Mouse (Mus musculus) heart, adult 11 months (tissue): ENCODE results near the gene Mrps18b.

Experiments used
- DNase-seq: peaks from one replicate; pipeline ENCODE4 v3.0.0; 2022

Mrps18b gene

DNA sequence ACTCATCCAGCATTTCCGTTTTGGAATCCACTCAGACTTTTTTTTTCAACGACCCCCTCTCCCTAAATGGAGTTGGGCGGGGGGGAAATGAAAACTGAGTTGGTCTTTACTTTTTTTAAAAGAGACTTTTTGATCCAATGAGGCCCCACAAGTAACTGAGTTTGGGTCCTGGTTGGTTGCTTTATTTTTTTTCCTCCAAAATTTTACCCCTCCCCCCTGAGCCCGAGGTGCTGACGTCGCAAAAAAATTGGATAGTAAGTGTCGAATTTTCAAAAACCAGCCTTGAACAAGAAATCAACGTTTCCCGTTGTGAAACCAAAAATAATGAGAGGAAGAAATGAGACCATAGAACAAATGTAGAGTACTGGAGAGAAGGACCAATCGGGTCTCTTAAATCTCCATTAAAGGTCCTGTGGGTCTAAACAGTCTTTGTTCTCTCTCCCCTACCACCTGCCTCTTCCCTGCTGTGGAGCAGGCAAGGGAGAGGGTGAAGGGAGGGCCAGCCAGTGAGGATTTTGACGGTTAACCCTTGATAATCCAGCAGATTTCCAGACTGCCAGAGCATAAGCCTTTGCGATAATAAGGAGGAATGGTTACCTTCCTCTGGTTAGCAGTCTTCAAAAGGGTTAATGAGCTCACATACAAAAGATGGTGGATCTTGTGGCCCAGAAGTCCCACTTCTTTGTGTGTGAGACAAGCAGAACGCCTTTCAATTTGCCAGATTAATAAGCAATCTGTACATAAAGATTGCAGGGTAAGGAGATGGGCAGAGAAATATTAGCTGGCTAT lies 1.5 kb upstream of the Mrps18b start:
- DNase-seq, result peak; percentile 95

DNA sequence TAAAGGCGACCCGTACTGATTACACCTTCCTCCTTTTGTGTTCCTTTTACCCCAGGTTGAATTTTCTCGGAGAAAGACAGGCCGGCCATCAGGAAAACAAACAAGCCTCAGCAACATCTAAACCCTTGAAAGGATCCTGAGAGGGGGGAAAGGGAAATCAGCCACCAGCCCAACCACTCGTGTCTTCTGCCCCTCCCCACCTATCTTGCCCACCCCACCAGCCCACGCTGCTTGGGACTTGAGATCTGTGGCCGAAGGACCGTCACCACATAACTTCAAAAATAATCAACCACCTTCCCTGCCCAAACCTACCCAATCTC lies 914 bp upstream of the Mrps18b start:
- no peak for DNase-seq

DNA sequence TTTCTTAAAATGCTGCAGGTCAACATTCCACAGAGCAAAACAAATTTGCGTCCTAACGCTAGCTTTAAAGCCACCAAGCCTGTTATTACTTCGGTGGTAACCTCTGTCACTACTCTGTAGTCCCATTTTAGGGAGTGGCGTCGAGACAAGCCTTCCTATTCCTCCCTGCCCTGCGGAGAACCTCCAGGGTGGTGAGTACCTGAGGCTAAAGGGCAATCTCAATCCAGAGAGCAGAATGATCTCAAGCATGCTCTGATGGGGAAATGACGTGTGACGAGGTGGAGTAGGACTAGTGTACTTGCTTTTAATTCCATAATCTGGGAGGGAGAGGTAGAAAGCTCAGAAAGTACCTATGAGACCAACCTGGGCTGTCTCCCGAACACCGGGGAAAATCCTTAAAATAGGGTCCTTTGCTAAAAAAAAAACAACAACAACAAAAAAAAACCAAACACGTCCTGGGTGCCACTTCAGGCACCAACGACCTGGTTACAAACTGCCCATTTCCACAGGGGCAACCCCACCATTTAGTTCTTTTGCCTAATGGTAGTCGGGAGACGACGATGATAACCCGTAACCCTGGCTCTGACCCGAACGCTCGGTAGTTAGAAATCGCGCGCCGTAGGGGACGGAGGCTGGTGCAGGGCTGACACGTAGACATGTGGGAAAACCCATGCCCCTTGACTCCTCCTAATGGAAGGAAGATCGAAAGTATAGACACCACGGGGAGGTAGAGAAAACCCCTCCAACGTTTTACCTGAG lies 472 bp downstream of the Mrps18b start:
- DNase-seq, result no peak

DNA sequence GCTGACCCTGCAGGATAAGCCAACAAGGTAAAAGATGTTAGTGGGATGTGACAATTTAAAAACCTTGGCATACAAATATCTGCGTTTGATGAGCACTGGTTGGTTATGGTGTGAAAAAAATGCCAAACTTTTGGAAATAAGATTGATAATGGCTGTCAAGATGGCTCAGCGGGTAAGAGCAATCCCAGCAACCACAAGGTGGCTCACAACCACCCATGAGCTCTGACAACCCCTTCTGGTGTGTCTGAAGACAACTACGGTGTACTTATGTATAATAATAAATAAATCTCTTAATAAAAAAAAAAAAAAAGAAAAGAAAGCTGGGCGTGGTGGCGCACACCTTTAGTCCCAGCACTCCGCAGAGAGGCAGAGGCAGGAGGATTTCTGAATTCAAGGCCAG lies 1.2 kb downstream of the Mrps18b start:
- DNase-seq, result no peak

DNA sequence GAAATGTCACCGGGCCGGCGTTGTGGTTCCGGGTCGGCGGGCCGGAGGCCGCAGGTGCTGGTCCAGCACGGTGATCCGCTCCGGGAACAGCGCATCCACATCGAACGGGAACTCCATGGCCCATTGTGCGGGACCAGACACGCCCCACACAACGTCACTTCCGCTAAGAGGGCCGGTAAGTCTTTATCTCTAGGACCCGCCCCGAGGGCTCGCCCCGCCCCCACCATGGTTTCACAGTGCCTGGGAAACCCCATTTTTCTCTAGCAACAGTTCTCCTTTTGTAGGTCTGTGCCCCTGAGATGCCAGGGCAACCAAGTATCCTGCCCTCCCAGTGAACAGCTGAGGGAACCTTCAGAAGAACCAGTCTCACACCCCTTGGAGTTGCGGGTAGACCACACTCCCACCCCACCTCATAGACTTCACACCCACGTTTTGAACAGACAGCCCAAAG lies 6.2 kb downstream of the Mrps18b start, which contains the start of gene Atat1:
Gene Atat1, minus strand, starts transcription at position 157 of the 451 bp plus-strand sequence.
- DNase-seq, result peak; percentile 99

DNA sequence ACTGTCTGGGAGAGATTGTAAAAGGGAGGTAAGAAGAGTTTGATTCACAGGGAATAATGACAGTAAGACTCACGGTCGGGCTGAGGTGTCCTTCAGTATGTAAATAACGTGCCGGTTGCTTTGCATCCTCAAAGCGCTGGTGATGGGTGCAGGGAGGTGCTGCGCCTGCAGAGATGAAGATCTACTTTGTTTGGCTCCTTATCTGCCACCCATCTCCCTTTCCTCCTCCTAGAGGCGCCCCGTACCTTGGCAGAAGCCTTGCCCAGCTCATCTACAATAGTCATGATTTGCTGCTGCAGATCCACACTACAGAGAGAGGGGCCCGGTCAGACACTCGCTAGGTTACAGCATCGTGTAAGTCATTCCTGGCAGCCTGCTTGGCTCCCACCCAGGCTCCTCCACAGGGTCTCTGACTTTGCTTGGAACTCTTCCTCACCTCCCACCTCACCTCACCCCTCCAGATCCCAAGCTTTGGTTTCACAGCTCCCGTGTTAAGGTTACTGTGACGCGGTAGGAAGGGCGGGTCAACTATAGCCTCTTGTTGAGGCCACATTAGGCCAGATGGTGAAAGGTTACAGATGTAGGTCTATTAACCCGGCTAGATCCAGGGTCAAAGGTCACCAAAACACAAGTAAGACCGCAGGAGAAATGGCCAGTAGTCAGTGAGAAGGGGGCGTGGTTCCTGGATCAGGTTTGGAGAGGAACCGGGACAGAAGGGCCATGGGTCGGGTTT lies 6.8 kb downstream of the Mrps18b start:
- DNase-seq, result no peak

DNA sequence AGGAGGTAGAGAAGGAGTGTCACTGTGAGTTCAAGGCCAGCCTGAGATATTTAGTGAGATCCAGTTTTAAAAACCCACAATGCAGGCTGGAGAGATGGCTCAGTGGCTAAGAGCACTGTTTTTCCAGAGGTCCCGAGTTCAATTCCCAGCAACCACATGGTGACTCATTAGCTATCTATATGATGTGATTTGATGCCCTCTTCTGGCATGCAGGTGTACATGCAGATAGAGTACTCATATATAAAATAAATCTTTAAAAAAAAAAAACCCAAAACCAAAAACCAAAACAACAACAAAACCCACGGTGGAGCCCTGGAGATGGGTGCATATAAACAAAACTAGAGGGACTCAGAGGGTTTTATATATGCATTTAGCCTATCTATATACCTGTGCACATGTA lies 8.6 kb downstream of the Mrps18b start:
- no peak for DNase-seq

DNA sequence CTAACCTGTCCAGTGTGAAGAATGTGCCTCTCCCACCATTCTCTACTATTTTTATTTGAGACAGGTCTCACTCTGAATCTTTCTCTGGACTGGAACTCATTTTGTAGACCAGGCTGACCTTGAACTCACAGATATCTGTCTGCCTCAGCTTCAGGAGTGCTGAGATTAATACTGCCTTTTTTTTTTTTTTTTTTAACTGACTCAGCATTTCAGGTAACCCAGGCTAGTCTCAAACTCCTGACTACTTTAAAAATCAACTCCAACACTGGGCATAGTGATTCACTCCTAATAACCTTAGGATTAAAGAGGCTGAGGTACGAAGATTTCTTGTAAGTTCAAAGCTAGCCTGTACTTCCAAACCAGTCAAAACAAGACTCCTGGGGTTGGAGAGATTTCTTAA lies 10.6 kb downstream of the Mrps18b start:
- no peak for DNase-seq

DNA sequence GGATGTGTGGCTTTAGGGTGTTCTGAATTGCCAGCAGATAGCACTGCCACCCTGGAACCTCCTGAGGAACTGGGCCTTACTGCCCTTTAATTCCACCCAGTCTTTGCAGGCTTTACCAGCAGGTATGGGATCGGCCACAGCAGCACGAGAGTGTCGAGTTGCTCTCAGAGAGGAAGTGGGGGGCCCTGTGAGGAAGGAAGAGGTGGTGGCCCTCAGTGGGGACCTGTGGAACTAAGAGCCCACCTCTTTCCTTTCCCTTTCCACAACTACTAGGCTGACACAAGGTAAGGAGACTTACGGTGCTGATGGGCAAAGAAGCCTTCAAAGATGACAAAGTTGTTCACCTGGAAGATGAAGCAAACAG lies 12.2 kb downstream of the Mrps18b start:
- no peak for DNase-seq

DNA sequence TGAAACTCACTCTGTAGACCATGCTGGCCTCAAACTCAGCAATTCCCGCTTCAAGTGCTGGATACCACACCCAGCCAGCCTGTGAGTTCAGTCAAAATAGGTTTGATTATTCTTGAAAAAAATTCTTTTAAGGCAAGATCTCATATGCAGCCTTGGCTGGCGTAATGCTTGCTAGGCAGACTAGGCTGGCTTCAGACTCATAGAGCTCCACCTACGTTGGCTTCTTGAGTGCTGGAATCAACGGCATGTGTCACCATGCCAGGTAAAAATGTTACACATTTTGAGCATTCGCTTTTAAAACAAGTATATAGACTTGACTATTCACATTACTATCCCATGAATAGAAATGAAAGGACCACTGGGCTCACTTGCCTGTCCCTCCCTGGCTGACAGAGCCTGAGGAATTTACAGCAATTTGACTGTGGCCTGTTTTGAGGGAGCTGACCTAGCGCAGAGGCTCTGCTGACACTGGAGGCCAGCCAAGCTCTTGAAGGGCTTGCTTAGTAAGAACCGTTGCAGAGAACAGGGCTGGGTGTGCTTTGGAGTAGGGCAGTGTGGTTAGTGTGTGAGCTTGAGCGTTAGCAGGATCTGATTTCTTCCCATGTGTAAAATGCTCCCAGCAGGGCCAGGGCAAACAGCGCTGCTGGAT lies 12.7 kb downstream of the Mrps18b start:
- peak; percentile 94 for DNase-seq

DNA sequence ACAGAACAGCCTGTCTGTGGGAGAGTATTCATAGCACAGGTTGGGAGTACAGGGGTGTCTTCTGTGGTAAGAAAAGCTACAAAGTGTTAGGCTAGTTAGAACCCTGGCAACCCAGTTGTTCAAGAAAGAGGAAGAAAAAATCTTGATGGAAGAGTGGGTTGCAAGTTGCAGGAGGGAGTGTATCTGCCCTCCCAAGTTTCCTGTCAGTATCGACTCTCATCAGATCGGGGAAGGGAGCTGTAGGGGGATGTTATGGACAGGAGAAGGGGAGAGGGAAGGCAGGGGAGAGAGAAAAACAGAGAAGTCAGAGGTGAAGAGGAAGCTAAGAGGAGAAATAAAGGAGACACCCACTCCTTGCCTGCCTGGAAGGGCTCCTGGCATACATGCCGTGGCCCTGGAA lies 15.6 kb downstream of the Mrps18b start:
- DNase-seq, result no peak

DNA sequence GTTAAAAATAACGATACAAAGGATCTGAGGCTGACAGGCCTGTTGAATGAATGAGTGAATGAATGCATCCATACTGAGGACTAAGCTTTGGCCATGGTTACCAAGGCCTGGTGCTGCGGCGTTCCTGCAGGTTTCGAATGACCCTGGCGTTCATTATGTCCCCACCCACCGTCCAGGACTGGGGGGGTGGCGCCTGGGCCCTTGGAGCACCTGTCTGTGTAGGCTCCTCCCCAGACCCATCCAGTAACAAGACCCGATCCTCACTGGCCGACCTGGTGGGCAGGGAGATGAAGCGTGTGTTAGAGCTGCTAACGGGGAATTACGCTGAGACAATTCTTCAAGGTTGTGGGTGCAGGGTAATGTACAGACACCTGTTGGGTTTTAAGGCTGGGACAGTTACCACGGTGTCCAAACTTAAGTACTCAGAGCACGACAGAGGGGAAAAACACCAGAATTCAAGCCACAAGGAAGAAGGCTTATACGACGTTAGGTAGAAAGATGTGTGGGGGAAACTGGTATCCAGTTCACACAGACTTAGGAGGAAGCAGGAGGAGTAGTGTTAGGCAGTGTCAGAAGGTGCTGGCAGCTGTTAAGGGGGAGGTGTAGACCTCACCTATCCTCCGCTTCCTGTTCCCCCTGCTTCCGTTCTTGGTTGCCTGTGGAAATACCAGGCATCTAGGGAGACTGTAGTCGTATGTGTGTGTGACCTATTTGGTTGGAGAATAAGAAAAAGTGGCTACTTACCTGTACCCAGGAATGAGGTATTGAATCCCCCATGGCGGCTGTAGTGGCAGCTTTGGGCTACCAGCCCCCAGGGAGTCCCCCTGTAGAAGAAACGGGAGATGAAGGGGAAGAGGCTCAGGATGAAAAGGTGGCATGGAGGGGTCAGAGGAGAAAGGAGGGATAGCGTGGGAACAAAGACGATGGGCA lies 18.3 kb downstream of the Mrps18b start:
- peak; percentile 94 for DNase-seq

DNA sequence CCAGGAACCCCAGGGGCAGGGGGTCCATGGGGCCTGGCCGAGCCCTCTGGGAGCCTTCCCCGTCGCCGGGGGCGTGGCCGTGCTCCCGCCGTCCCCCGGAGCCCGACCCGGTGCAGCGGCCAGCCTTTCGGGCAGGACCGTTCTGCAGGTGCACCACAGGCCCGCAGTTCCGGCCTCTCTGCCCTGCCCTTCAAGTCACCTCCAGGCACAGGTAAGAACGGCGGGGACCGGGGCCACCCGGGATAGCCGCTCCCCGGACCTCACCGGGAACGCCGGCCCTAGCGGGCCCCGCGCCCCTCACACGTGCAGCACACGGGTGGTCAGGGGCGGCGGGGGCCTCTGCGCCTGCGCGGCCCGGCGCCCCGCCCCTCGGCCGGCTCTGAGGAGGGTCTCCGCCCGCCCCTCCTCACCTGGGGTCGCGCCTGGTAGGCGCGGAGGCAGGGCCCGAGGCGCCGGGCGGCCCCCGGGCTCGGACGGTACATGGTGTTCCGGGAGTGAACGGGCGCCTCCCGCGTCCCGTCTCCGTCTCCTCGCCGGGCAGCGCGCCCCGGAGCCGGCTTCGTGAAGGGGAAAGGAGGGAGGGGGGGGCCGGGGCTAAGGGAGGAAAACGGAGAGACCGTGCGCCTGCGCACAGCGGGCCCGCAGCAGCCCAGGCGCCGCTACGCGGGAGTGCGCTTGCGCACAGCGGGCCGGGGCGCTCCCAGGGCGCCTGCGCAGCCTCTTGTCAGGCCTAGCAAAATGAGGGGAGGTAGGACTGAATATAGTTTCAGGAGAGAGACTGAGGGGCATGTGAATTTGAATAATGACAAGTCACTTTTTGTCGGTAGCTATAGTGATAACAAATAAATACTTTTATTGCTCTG lies 19.2 kb downstream of the Mrps18b start, which contains the start of gene 2310061I04Rik:
Gene 2310061I04Rik, minus strand, starts transcription at position 651 of the 863 bp plus-strand sequence.
- peak; percentile 100 for DNase-seq

DNA sequence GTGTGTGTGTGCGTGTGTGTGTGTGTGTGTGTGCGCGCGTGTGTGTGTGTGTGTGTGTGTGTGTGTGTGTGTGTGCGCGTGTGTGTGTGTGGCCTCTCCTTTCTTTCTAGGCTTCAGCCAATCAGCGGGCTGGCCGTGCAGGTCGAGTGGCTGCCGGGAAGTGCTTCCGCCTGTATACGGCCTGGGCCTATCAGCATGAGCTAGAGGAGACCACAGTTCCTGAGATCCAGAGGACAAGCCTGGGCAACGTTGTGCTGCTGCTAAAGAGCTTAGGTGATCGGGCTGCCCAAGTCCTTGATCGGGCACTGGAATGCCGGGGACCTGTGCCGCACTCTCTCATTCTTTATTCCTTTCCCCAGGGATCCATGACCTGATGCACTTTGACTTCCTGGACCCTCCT lies 28.5 kb downstream of the Mrps18b start:
- DNase-seq, result no peak

DNA sequence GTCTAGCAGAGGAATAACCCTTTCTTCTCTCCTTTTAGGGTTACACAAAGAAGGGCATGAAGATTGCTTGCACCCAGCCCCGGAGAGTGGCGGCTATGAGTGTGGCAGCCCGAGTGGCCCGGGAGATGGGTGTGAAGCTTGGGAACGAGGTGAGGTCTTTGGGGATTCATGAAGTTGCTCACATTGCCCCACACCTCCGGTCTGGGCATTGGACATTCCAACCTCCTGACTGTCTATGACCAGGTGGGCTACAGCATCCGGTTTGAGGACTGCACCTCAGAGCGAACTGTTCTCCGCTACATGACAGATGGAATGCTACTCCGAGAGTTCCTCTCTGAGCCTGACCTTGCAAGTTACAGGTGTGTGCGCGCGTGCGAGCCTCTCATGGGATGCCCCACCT lies 32.4 kb downstream of the Mrps18b start:
- peak; percentile 90 for DNase-seq

DNA sequence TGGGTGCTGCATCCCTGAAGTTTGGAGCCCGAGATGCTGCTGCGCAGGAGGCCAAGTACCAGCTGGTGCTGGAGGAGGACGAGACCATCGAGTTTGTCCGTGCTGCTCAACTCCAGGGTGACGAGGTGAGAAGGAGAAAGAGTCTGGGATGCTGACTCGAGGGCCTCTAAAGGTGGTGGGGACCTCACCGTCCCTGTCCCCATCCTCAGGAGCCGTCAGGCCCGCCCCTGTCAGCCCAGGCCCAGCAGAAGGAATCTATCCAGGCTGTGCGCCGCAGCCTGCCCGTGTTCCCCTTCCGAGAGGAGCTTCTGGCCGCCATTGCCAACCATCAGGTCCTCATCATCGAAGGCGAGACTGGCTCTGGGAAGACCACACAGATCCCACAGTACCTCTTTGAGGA lies 33.3 kb downstream of the Mrps18b start:
- peak; percentile 91 for DNase-seq

DNA sequence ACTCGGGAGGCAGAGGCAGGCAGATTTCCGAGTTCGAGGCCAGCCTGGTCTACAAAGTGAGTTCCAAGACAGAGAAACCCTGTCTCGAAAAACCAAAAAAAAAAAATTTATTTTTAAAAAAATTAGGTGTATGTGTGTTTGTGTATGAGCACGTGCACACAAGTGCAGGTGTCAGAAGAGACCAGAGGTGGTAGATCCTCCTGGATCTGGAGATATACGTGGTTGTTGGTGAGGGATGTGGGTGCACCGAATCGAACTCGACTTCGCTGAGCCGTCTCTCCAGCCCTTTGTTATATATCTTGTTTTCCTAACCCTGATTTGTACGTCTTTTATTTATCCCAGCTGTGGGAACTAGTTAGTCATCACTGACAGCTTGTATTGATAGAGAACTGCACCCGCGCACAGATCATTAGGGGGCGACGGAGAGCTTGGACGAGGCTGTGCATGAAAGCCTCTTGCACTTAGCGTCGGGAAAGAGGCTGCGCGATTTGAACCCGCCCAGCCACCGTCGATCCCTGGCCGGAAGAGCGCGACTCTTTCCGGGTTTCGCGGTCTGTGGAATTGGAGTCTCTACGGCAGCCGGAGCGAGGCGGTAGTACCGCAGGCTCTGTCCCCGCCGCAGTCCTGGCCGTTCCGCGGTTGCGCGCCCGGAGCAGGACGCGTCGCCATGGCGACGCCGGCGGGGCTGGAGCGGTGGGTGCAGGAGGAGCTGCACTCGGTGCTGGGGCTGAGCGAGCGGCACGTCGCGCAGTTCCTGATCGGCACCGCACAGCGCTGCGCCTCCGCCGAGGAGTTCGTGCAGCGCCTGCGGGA lies 36.7 kb downstream of the Mrps18b start, which contains the start of gene Dhx16:
Gene Dhx16, plus strand, starts transcription at position 575 of the 813 bp plus-strand sequence.
- peak; percentile 99 for DNase-seq

DNA sequence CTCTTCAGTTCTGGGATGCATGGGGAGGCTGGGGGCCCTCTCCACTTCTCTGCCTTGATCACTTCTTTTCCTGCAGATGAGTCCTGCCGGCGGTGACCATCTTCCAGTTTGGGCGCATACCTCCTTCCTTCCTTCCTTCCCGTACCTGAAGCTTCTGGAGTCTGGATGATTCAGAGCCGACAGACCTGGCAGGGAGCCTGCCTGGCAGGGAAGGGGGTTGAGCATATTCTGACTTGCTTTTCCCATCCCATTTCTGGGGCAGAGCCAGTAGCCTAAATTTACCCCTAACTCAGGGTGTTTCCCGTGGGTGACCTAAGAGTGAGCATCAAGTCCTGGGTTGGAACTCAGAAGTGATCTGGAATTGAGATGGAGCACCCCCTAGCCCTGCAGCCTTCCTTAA lies 41.5 kb downstream of the Mrps18b start:
- DNase-seq, result peak; percentile 92

DNA sequence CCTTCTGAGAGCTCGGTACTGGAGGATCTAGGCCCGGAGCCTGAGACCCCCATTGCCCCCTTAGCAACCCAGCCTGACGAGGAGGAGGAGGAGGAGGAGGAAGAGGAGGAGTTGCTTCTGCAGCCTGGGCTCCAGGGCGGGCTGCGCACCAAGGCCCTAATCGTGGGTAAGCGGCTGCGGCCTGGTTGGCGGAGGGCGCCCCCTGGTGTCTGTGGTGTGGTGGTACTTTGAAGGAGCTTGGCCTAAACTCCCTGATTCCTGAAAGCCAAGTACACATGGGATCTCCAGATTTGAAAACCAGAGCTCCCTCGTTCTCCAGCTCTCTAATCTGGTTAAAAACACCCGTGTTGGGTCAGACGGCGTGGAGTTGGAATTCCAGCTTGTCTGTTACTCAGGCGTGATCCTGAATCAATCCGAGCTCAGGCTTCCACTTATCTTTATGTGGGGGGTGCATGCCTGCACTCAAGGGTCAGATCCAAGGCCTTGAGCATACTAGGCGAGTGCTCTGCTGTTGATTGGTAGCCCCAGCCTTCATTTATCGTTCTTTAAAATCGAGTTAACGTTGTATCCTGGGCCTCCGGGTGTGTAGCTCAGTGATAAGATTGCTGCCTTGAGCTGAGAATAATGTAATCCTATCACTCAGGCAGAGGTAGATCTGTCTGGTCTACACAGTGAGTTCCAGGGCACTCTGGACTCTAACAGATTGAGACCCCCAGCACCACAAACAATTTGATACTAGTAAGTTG lies 42.2 kb downstream of the Mrps18b start:
- DNase-seq, result peak; percentile 98
